Mouse (Mus musculus): Measurements from ENCODE around the gene Snx19.

The Snx19 gene

DNA sequence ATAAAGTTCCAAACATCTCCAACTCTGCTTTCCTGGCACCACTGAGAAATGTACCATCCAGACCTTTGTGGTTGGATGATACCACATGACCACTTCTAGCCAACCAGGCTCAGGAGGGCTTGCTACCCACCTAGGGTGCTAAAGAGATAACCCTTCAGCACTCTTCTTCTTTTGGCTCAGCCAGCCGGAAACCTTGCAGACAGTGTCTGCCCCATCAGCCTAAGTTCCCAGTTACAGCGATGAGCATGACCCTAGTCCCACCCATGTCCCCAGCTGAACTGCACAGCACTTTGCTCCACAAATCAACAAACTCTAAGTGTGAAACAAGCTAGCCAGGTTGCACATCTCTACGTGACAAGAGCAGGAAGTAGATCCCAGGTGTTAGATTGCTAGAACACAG, 57.3 kb downstream of the Snx19 start:
- DNase-seq (ENCODE audit: low spot score in 2 of 2) = no peak

DNA sequence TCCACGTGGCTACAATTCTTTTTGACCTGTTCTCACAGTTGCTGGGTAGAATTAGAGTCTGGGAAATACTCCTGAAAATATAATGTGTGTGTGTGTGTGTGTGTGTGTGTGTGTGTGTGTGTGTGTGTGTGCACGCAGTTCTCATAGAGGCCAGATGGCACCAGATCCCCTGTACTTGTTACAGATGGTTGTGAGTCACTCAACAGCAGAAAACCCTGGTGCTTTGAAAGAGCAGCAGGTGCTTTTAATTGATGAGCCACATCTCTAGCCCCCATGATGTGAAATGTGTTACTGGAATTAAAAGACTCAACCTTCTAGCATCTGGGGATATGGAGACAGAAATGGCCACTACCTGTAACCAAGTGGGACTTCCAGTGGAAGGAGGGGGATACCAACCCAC, 58.3 kb downstream of the Snx19 start:
- DNase-seq (ENCODE audit: low spot score in 2 of 2) = no peak

DNA sequence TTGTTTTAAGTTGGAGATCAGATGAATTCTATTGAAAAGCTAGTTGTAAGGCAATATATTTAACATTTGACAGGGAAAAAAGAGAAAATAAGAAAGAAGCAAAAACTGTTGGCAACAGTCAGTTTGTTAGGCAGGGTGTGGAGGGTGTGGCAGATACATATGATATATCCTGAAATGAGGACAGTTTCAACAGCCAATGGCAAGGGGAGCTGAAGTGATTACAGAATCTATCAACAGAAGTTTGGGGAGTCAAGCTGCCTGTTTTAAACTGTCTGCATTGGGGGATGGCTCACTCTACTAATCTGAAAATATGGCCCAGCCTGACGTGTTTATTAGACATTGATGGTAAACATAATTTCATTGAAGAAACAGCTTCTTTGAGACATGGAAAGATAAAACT, 61.5 kb downstream of the Snx19 start:
- DNase-seq (ENCODE audit: low spot score in 2 of 2) = no peak

DNA sequence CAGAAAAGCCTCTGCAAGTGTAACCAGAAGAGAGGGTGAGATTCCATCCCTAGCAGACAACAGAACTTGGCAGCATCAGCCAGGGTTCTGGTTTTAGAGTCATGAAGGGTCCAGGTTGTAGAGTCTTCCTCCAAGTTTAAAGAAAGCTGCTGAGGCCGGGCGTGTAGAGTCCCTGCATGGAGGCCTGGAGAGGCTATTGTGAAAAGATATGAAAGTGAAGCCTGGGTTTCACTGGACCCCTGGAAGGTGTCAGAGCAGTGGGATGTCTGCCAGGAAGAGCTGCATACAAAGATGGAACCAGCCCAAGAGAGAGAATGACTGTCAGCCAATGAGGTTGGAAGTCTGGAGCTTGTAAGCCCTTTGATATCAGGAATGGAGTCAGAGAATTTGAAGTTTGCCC, 67.5 kb downstream of the Snx19 start:
- no peak for DNase-seq (ENCODE audit: low spot score in 2 of 2)

DNA sequence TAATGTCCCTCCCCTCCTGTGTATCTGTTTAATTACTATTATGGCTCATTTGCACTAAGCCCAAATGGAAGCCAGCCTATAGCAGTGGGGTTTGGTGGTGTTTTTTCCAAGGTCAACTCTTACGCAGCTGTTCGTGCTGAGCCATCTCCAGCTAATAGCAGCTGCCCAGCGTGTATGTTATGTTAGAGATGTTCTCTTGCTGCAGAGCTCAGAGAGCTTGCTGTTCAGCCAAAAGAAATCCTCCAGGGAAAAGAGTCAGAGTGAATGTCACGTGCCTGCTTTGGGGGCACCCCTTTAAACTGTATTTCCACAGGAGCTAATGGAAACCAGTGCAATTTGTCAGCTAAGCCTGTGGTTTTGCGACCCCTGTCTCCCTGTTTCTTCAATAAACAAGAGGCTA, 82.1 kb downstream of the Snx19 start:
- no peak for DNase-seq (ENCODE audit: low spot score in 2 of 2)

DNA sequence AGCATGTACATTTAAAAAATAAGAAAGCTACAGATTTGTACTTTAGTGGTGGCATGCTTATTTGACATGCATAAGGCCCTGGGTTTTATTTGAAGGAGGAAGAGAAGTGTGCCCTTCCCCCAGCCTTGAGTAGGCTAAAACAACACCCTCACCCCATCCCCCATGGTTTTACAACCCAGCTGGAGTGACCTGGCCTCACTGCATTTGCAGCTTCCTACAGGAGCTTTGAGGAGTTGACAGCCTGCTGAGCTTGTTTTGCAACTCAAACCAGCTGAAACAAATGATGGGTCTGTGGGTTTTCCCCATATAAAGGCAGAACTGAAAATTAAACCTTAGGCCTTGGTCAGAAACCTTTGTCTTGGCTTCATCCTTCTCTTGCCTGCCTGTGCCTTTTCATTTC, 89.0 kb downstream of the Snx19 start:
- no peak for DNase-seq (ENCODE audit: low spot score in 2 of 2)
